Mouse (Mus musculus) MN1 (cell line): Measurements from ENCODE around the gene Optn.

Source experiments
- DNase-seq: peaks from one replicate; pipeline ENCODE4 v3.0.0-alpha.2; 2016; ENCODE audit warnings: low spot score

Optn gene

DNA sequence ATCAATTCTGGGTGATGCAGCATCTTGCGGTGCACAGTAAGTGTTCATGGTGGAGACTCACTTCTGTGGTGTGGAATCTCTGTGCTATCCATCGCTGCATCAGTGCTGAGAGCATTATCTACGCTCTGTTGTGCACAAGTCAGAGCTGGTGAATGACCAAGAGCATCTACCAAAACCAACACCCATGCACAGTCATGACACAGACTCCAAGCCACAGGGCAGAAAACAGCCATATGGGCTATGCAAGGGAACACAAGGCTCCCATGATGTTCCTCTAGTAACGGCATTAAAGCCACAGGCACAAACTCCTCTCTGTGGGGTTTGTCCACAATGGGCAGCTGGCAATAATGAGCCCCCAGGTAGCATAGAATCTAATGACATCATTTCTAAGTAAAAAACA lies 34.0 kb downstream of the Optn start:
- no peak for DNase-seq

DNA sequence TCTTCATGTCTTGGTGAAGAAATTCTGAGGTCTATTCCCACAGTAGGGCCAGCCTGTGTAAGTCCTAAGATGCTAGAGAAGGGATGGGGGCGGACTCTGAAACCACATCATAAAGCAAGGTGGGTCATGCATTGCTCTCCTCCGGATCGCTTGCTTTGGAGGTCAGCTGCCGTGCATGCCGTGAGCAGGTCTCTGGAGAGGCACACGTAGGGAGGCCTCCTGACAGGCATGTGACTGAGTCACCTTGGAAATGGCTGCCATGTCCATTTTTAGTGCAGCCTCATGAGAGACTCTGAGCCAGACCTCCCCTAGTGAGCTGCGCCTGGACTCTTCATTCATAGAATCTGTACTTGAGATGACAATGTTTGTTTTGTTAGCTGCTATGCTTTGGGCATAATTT lies 35.8 kb downstream of the Optn start:
- DNase-seq, result no peak

DNA sequence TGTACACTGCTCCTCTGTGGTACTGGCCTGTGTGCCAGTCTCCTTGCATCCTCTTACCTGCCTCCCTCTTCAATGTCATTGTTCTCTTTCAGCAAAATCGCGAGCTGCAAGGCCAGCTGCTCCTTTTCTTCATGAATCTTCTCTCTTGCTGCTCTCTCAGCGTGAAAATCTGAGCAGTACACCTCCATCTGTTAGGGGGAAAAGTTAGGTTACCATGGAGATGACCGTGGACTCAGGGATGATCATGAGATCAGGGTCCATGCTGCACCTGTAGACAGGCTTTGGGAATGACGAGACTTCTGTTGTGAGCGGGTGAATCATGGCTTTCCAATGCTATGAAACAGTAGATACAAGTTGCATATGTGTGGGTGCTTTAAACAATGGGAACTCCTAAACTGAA lies 36.8 kb downstream of the Optn start:
- no peak for DNase-seq

DNA sequence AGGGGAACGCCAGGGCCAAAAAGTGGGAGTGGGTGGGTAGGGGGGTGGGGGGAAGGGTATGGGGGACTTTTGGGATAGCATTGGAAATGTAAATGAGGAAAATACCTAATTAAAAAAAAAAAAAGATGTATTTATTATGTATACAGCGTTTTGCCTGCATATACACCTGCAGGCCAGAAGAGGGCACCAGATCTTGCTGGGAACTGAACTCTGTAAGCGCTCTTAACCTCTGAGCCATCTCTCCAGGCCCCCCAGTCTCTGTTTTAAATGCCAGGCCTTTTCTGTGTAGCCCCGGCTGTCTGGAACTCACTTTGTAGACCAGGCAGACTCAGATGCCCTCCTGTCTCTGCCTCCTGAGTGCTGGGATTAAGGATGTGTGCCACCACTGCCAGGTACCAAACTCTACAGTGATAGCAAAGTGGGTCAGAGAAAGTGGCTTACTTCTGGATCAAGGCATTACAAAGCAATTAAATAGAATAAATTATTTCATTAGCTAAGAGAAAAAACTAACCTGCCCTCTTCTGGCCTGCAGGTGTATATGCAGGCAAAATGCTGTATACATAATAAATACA lies 38.6 kb downstream of the Optn start:
- DNase-seq, result no peak

DNA sequence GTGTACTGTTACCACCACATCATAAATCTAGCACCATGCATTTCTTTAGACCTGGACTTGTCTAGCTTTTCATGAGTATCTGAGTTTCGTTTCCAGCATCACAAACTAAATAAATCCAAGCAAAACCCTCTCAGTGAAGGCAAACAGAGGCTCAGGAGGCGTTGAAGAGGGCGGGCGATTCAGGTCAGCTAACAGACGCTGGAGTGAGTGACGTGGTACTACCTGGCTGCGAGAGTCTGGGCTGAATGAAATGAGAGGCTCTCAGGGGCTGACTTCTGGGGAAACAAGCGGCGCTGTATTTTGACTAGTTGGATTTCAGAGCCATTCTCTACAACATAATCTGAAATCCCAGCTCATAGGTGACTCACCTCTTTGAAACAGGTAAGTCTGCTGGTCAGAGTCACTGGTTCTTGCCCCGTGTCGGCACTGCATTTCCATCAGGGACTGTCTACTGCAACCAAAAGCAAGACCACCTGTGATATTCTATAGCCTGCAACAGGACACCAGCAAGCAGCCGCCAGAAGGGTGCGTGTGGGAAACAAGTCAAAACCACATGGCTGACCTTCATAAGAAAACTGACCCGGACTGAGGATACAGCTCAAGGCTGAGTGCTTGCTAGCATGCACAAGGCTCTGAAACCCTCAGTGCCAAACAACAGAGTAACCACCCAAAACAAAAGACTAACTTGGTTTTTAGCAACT lies 40.0 kb downstream of the Optn start:
- DNase-seq, result no peak

DNA sequence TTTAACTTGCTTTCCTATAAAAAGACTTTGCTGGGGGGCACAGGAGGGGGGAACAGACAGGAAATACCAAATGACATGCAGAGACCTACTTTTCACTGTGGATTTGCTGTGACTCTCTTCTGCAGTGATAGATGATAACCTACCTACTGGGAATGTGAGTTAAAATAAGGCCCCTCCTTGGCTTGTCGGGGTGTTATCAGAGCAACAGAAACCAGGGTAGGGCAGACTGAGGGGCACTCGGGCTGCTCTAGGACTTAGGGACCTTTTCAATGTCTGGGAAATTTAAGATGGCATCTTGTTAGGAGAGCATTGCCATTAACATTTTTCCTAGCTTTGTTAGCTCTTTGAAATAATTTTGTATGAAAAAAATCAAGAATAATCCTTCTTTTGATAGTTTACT lies 40.6 kb downstream of the Optn start:
- no peak for DNase-seq

DNA sequence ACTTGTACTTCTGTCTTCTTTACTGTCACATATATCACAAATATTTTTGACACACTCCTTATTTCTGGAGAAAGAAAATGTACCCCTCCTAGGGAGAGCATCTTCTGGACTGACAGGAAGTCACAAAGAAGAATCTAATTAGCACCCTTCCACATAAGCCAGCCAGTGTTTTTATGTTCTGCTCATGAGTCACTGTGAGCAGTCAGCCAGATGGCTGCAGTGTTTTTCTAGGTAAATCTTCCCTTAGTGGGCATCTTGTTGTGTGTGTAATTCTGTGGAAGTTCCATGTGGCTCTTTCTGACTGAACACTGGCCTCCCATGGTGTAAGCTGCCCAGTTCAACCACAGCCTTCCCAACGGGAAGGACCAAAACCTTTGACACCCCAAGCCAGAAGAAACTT lies 44.1 kb downstream of the Optn start:
- DNase-seq, result peak; percentile 56

DNA sequence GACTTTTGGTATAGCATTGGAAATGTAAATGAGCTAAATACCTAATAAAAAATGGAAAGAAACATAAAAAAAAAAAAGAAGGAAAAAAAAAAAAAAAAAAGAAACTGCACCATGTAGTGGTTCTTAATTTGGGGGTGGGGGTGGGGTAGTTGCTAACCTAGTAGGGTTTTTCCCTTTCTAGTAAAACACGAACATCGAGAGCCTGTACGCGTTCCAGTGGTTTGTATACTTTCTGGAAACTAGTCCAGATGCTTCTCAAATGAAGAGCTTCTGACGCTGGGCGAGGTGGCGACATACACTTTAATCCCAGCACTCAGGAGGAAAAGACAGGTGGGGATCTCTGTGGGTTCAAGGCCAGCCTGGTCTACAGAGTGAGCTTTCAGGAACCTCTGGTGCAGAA lies 46.9 kb downstream of the Optn start:
- no peak for DNase-seq

DNA sequence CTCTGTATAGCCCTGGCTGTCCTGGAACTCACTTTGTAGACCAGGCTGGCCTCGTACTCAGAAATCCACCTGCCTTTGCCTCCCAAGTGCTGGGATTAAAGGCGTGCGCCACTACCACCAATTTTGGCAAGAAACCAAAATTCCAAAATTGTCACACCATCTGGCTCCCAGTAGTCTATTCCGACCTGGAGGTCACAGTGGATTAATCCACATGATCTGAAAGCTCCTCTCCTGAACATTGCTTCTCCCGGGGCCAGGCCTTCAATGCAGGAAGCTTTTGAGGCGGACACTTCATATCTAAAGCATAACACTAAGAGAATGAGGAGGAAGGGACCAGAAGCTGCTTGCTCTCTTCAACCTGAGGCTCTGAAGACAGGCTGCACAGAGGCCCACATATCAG lies 48.3 kb downstream of the Optn start:
- no peak for DNase-seq

DNA sequence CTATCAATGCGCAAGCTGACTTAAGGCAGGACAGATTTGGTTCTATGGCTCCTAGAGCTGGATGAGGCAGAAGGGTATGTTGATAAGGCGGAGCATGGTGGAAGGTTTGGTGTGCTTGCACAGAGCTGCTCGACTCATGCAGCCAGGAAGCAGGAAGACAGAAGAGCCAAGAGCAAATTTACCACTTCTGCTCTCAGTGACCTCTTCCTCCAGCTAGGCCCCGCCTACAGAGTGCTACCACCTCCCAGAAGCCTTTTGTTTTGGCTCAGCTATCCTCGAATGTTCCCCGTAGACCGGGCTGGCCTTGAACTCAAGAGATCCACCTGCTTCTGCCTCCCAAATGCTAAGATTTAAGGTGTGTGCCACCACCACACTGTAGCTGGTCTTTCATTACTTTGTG lies 49.2 kb downstream of the Optn start:
- no peak for DNase-seq

DNA sequence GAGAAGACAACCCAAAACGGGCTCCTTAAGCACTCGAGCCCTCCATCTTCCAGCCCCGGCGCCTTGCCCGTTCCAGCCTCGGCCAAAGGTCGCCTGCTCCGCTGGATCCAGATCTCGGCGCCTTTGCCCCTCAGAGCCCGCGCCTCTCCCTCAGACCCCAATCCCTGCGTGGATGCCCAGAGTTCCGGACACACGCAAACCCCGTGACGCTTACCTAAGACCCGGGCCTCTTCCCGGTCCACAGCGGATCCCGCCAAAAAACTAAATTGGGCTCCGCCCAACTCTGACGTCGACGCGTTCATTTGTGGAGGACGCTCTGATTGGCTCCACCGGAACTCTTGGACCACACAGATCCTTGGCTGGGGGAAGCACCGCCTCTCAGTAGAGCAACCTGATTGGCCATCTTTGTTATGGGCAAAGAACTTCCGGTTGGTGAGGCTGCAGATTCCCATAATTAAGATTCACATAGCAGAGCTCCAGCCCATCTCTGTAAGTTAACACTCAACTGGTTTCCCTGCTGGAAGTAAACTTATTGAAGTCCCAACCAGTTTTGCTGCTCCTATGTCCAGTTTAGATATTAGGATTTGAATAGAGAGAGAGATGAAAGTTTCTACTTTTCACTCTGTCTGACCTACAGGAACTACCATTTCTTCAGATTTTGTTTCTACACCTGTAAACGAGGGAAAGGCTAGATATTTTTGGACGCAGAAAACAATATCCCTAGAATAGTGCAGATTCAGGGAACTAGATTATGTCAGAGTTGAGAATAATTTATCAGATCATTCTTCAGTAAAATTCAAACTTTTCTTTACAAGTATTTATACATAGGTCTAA lies 51.1 kb downstream of the Optn start, which contains the start of gene Mcm10:
Mcm10 (minus strand) TSS at position 301 of the 834 bp plus-strand sequence.
- DNase-seq, result peak; percentile 87

DNA sequence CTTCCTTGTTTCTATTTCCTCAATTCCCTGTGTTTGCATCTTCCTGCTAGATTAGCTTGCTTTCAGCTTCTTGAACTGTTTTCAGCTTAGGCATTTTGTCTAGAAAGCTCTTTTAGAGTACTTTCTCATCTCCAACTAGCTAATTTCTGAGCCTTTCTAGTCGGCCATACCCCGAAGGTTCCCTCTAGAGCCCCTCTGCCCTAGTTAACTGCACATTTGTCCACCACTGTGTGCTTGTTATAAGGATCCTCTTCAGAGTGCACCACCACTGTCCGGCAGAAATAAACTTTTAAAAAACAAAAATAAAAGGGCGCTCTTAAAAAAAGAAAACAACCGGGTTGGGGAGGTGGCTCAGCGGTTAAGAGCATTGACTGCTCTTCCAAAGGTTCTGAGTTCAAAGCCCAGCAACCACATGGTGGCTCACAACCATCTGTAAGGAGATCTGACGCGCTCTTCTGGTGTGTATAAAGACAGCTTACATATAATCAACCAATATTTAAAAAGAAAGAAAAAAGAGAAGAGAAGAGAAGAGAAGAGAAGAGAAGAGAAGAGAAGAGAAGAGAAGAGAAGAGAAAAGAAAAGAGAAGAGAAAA lies 51.9 kb downstream of the Optn start:
- no peak for DNase-seq

DNA sequence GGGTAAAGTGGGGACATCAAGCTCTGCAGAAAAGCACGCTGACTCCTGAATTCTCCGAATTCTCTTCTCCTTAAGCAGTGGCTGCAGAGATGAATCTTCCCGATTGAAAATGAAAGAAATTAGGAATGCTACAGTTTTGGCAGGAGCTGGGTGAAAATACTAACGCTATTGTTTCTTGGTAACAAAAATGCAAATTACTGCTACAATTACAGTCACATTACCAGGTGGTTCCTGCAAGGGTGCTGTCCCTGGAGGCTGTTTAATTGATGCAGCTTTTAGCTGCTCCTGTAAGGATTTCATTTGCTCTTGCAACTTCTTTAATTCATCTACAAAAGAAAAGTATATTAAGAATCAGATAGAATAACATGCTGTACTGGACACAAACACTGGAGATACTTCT lies 56.7 kb downstream of the Optn start:
- no peak for DNase-seq

DNA sequence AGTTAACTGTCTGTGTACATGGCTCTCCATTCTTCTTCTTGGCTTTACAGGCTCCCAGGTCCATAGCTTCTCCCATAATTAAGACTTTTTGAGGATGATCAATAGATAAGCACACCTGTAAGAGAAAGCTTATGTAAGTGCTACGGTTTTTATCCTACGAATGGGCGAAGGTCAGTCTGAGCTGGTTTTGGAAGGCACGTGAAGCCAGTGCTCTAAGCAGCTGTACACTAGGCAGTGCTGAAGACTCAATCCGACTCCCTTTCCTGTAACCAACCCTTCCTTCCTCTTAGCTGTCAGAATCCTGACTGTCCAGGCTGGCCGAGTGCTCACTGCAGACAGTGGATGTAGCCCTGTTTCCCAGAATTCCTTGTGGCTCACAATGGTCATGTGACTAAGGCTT lies 62.6 kb downstream of the Optn start:
- DNase-seq, result no peak

DNA sequence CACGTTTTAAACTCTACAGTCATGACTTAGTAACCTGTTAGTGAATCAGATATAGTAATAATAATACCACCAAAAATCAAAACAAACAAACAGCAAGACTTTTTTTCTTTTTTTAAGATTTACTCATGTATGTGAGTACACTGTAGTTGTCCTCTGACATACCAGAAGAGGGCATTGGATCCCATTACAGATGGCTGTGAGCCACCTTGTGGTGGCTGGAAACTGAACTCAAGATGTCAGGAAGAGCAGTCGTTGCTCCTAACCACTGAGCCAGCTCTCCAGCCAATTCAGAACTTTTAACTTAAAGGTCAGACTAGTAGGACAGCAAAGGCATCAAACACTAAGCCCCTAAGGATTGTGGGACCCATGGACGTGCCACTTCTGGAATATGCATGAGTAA lies 64.9 kb downstream of the Optn start:
- no peak for DNase-seq

DNA sequence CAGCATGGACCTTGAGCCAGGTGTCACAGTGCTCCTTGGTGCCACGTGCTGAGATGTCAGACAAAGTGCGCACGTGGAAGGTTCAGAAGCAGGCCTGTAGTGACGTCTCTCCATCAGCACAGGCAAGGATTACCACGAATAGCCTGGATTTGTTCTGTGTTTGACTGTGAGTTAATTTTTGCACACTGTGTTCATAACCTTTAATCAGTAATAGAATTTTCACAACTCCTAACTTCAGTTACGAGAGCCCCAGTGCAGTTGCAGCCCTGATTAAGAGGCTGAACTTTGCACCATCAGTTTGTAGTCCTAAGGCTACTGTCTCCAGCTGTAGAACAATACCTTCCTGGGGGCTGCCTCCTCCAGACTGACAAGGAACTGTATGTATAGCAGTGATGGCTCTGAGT lies 67.4 kb downstream of the Optn start:
- no peak for DNase-seq

DNA sequence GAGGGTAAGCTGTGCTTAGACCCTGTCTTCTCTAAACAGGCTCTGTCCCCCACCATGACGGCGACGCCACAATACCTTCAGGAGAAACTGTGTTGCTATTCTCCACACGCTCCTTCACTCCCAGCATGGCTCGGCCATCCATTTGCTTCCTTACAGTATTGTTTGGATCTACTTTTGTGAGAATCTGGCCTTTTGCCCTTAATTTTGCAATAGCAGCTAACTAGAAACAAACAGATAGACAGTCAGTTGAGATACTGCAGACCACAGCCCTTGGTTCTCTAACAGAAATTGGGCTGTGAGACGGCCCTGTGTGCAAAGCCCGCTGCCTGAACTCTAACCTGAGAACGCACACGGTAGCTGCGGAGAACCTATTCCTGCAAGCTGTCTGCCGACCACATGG lies 68.2 kb downstream of the Optn start:
- DNase-seq, result no peak

DNA sequence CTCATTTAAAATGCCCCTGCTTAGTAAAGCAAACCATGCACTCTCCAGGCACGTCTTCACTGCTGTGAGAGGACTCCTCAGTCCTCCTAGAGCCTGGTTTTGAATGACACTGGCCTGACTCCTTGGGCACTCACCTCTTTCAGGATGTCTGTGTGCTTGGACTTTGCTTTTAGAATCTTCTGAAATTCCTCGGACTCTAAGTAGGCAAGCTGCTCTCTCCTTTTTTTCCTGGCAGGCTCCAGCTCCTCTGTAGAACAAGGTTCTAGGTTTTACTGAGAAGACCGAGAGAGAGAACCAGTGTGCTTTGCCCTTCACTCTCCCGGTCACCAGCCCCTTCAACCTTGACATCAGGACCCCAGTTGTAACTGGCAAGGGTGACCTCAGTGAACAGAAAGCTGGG lies 69.4 kb downstream of the Optn start:
- no peak for DNase-seq

DNA sequence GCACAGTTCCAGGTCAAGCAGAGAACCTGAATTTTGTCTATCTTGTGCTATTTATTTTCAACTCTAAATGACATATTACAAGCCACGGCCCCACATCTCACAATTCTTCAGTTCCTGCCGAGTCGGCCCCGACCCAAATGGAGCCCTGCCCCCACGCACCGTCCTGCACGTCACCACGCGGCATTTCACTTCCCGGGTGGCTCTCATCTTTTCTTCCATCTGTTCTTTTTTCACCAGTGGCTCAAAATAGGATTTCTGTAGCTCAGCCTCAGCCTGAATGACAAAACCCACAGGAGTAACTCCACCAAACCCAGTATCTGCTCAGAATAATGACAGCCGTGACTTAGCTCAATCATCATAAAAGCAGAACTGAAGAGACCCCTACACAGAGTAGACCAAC lies 70.3 kb downstream of the Optn start:
- DNase-seq, result no peak

DNA sequence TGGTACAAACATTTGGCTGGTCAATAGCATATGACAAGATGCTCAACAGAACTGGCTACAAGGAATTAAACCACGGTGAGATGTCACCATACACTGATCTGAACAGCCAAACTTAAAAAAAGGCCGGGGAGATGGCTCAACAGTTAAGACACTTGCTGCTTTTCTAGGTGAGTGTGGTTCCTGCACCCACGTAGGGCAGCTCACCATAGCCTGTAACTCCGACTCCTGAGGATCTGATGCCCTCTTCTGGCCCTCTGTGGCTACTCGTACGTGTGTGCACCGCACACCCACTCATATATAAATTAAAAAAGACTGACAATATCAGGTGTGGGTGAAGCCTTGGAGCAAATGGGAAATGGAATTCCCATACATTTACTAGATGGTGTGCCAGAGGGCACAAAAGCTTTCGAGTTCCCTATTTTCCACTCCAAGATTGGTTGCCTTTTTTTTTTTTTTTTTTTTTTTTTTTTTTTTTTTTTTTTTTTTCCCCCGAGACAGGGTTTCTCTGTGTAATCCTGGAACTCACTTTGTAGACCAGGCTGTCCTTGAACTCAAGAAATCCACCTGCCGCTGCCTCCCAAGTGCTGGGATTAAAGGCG lies 74.9 kb downstream of the Optn start:
- no peak for DNase-seq

DNA sequence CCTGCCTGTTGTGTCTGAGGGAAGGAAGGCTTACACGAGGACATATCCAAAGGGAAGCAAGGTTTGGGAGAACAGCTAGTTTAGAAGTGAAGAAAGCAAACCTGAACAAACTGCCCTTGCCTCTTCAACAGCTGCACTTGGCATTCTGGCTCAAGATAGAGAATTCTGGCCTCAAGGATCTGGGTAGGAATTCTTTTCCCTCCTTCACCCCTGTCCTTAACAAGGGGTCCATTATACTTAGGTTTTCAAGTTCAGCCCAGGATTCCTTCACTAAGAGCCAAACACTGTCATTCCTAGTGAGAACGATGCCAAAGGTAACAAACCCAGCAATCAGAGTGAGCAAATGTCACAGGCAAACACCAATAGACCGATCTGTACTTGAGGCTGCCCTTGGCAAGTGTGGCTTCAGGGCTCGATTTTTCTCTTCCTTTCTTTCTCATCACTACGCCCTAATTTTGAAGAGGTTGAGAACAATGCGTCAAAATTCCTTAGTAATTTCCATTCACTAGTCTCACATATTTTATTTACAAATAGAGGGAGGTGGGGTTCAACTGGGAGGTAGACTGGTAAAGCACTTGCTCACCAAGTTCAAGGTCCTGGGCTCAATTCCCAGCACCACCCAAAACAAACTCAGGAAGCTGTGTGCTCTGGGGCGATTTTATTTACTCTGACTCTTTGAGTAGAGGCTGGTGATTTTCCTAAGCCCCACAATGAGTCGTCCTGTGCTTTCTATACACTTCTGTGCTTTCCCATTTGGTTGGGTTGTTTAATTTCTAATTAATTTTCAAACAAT lies 76.3 kb downstream of the Optn start:
- no peak for DNase-seq

DNA sequence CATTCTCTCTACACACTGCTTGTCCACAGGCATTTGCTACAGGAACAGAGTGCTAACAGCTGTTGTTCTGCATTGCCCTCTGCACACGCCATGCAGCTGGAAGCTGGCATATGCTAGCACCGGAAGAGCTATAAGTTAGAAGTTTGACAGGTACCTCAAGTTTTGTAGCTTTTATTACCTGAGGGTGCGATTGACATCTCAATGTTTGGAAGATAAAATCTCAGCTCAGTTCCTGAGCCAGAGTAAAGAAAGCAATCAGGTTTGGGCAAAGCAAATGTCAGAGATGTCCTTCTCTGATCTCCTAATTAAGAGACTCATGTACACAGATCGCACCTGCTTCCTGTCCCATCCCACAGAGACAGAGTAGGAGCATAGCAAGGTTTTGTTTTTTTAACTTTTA lies 77.1 kb downstream of the Optn start:
- DNase-seq, result no peak
